Mouse (Mus musculus) thymus, postnatal 10 days (tissue): ENCODE measurements around the gene Mrpl2.

Experiments
- DNase-seq, 2 experiments: peaks; one replicate each; pipeline ENCODE4 v3.0.0; 2021; ENCODE audit warnings: low spot score in 2 of 2

Mrpl2 gene

DNA sequence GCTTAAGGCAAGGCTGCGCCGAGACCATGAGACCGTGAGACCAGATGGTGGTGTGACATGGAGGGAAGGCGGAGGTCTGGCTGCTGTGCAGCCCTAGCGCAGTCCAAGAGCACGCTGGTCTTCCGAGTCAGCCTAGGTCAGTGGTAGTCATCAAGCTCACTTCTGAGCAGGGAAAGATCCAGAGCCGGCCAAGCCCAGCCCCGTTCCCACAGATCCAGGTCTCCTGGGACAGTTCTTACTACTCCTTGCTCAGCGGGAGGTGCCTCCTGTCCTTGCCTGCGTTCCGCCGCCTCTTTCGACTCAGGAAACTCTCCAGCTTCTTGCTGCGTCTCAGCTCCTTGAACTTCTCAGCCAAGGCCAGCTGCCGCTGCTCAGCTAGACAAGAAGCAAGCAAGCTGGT is 21.7 kb downstream of the Mrpl2 start:
- DNase-seq: no peak

DNA sequence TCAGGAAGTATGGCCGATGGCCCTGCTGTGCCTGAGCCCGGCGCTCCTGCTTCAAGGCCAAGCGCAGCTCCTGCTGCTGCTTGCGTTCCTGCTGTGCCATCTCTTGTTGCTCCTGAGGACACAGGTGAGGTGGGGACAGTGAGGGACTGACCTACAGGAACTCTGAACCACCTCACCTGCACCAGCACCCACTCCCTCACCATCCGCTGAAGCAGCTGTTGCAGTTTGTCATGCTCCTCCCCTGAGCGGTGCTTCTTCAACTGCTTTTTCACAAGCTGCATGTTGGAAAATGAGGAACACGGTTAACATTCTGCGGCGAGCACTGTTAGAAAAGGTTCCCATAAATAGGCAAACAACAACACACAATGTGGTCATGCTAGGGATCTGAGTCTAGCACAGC is 23.9 kb downstream of the Mrpl2 start:
- no peak for DNase-seq

DNA sequence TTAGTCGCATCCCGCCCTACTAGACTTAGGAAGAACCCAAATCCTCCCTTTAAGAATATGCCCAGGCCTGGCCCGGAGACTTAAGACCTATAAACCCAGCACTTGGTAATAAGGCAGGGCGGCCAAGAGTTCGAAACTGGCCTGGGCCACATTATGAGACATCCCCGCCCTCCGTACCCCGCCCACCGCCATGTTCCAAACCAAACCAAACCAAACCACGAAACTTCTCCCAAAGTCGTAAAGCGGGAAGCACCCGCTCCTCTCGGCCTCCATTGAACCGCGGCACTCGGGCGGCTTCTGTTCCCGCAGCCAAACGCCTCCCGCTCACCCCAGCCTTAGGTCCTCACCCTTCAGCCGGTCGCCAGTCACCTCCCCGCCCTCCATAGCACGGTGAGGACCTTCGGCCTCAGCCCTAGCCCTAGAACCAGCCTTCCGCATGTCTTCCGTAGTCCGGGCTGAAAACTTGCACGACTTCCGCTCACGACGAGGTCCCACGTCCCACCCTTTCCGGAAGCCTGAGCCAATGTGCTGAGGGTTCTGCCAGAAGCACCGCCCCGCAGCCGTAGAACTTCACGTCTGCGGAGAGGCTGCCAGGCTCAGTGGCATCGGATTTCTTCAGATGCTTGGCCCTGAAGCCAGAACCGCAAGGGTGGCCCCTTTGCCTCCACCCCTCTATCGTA is 28.0 kb downstream of the Mrpl2 start, which contains the start of gene Rrp36:
Rrp36 (minus strand) TSS at position 503 of the 680 bp plus-strand sequence.
- DNase-seq: peak; percentile 77 to 83

DNA sequence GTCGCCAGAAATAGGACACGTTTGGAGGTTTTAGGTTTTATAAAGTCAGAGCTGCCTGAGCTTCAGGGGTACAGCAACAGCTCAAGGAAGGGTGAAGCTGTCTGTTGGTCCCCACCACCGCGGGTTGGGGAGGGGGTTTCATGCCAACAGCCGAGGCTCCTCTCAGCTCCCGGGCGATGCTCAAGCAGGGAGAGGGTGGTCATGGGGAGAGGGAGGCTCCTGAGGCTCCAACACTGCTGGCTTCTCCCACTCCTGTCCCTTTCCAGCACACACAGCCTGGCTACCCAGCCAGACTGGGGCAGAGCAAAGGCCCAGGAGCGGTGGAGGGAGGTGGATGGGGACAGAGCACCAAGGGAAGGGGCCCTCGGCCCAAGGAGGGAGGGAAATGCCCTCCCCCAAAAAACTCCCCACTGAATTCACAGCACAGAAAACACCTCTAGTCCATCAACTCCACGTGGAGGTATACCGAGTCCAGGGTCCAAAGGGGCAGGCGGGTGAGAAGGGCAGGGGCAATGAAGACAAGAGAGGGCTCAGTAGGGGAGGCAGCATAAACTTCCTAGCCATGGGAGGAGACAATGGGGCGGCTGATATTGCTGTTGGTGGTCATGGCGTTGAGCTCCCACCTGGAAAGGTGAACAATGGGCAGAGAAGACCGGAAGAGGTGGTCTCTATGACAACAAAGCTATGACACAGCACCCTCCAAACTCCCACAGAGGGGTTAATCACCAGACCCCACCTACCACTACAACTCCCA is 28.7 kb downstream of the Mrpl2 start:
- DNase-seq: no peak

DNA sequence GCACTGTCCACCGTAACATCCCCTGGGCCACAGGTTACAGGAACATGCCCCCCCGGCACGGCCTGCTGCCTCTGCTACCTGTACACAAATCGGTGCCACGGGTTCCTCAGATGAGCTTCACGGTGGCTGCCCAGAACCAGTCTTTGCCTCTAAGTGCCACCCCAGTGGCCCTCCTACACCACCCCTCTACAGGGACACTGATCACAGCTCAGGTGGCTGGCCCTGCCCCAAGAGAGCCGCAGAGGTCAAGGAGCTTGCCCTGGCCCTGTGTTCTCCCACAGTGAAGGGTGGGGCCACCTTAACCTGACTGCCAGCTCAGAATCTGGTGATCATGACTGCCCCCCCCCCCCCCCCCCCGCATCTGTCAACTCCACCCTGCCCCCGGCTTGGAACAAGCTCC is 32.4 kb downstream of the Mrpl2 start, which contains the start of gene Mea1:
Mea1 (plus strand) TSS at position 378 of the 400 bp plus-strand sequence.
- DNase-seq: no peak

DNA sequence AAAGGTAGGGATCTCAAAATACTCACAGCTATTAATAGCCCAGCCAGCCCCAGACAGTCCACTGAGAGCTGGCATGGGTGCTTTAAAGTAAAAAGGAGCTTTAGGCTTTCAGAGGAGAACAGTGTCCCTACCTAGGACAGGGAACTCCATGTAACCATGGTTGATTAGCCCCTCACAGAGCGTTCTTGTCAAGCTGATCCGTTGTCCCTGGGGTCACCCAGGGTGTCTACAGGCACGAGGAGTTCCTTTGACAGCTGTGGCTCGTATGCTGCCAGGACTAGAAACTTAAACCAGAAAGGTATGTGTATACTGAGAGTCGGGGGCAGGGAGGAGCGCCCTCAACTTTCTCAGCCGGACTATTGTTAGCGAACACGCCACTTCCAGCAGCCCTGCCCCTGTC is 32.9 kb downstream of the Mrpl2 start:
- no peak for DNase-seq

DNA sequence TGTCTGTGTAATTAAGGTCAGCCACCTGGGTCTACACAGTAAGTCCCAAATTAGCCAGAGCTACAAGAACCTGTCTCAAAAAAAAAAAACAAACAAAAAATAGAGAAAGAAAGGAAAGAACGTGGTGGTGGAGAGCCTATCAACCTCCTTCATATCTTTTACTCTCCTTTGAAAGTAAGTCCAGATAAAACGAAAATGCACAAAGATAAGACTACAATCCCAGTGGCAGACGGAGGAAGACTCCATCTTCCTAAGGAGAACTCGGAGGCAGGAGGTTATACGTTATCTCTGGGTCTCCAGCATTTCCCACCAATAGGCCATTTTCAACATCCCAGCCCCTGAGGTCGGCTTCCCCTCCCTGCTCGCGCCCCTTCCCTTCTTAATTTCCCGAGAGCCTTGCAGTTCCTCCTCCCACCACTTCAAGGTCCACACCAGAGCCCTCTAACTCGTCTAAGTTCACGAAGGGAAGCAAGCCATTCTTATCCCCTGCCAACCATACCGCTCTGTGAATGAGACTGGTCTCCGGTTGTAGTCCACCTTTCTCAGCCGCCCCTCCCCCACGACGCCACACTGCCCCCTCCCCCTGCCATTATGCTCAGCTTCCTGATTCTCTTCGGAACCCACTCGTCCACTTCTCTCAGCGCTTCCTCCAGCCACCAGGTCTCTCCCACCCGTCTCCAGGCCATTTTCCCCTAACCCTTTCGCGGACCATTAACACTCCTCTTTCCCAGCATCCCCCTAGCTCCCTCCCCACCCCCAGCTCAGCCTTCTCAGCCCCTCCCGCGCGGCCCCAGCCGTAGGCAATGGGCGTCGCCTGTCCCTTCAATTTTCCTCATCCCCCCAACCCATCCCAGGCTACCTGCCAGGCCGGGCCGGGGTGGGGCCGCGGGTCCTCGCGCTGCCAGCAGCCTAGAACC is 34.1 kb downstream of the Mrpl2 start:
- peak in 1 of 2 experiments; percentile 49 for DNase-seq

DNA sequence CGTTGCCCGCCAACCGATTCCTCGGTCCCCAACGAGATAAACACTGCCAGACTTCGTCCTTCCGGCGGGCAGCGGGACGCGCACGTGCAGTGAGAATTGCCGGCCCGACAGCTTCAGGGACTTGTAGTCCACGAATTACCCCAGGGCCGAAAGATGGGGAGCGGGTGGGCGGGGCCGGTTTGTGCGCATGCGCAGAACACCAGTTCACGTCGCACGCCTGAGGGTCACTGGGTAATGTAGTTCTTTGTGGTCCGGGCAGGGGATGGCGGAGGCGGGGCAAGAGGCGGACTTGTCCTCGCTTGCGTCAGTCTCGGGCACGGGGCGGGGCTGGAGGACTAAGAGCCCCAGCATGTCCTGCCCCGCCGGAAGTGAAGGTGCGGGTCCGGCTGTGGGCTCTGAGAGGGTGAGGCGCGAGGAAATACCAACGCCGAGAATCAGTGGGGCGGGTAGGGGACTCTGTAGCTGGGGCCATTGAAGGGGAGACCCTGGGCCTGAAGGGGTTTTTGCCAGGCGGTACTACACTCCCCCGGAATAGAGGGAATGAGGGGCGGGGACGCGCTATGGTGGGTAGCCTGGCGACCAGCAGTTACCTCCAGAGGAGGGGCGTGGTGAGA is 34.8 kb downstream of the Mrpl2 start, which contains the start of gene Klhdc3:
Klhdc3 (minus strand) TSS at position 155 of the 614 bp plus-strand sequence.
- DNase-seq: peak; percentile 95 to 96

DNA sequence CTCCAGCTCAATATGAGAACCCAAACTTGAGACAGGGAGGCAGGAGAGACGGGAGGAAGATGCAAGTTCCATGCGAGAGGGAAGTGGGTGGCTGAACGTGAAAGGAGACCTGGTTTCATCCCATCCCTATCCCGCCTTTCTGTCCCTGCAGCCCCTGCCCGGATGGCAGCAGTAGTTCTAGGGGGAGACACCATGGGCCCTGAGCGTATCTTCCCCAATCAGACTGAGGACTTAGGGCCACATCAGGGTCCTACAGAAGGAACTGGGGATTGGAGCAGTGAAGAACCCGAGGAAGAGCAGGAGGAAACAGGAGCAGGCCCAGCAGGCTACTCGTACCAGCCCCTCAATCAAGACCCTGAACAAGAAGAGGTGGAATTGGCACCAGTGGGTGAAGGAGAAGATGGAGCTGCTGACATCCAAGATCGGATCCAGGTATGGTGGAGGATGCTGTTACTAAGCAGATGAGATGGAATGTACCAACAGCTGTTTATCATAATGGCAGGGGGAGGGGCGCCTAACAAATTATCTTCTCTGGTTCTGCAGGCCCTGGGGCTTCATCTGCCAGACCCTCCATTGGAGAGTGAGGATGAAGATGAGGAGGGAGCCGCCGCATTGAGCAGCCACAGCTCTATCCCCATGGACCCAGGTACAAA is 35.6 kb downstream of the Mrpl2 start:
- no peak for DNase-seq

DNA sequence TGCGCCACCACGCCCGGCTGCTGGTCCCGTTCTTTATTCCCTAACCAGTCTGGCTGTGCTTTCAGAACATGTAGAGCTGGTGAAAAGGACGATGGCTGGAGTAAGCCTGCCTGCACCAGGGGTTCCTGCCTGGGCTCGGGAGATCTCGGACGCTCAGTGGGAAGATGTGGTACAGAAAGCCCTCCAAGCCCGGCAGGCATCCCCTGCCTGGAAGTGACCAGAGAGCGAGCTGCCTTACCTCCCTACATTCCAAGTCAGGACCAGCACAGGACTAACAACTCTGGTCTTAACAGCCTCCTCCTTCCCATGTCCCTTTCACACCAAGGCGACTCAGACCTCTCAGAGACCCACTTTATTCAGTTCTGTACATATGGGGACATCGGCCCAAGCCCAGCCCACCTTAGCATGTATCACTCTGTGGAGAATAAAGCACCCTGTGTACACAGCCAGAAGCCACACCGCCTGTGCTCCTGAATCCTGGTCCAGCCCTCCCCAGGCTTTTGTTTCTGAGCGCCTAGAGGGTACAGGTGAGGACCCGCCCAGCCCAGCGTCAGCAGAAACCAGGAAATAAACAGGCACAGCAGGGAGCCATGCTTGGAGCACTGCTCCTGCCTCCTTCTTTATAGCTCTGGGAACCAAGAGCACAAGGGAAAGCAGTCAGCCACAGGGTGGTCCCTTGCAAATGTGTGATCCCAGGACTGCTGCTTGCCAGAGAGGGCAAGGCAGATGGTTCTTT is 36.8 kb downstream of the Mrpl2 start:
- DNase-seq: no peak

DNA sequence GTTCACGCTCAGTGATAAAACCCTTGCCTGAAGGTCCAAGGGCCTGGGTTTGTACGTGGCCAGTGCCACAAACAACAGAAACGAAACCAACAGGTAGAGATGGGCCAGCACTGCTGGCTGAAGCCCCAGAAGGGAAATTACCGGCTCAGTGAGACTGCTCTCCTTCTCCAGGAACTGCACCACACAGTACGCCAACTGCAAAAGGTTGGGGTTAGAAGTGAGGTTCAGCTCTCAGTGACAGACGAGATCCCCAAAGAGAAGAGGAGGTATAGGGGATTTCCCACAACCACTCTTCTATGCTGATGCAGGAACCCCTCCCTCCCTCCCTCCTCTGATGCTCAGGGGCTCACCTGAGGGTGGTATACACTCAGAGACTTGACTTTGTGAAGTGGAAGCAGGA is 39.9 kb downstream of the Mrpl2 start:
- DNase-seq: no peak

DNA sequence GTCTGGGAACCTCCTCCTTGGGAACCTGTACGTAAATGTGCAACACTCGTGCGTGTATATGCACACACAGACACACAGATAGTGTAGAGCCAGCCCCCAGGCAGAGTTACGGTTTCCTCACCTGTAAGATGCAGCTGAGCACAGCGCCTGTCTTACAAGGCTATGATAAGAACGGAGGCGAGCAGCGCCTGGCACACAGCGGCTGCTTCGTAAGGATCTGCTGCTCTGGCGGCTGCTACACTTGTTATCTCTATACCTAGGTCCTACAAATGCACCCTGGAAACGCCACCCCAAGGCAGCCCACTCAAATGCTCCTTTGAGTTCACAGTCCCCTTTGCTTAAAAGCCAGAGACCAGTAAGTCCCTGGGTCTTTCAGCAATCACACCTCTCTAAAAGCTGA is 44.6 kb downstream of the Mrpl2 start:
- no peak for DNase-seq

DNA sequence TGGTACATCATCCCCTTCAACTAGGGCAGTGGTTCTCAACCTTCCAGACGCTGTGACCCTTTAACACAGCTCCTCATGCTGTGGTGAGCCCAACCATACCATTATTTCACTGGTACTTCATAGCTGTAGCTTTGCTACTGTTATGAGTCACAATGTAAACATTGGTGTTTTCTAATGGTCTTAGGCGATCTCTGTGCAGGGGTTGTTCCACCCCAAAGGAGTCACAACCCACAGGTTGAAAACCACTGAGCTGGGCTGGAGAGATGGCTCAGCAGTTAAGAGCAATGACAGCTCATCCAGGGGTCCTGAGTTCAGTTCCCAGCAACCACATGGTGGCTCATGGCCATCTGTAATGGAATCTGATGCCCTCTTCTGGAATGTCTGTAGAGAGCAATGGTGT is 45.4 kb downstream of the Mrpl2 start:
- DNase-seq: no peak

DNA sequence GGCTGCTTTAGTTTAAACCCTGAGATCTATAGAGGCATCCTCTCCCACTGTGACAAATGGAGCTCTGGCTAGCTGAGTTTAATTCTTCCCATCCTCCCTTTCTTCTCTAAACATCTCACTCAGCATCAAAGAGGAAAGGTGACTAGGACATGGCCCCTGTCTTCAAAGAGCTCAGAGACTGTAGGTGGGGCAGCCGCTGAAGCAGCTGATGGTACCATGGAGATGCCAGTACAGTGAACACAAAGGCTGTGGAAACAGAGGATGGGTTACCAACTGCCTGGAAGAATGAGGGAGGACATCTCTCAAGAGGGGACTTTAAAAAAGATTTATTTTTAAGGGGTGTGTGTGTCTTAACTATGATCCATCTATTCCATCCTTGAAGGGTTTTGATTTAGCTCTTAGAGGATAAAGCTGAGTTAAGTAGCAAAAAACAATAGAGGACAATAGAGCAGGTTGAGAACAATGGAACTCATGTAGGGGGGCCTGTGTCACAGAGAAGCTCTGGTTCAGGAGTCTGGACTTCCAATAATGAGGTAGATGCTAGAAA is 48.6 kb downstream of the Mrpl2 start:
- DNase-seq: no peak

DNA sequence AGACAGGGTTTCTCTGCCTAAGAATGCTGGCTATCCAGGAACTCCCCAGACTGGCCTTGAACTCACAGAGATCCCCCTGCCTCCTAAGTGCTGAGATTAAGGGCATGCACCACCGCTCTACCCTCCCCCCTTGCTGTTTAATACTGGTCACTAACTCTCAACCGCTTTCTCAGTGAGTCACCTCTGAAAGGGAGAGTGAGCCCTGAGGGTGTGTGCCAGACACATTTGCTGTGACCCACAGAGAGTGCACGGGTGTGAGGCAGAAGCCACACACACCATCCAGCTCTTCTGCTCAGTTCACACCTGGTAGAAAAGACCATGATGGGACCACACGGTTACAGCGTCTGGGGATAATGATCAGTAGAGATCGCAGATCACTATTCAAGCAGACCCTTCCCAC is 52.5 kb downstream of the Mrpl2 start:
- DNase-seq: no peak

DNA sequence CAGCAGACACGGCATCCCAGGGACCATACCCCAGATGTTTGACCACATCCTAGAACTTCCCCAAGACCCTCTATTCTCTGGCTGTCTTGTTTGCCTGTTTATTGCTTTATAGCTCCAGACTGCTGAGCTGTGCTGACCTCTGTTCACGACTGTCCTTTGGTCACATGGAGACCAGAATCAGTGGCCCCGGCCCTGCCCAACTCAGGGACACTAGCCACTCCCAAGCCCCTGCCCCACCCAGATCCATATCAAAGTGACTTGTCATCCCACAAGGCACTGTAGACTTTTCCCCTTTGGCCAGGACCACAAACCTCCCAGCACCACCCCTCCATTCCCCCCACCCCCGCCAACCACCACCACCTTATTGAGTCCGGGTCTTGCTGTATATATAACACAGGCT is 53.2 kb downstream of the Mrpl2 start:
- no peak for DNase-seq
